Mouse (Mus musculus) liver, embryonic 13.5 days (tissue): ENCODE data around the gene Rad51c. TPM values are rescaled to one million over a fixed set of nuclear protein-coding genes. Genes with fewer than 3 reads are reported as not detected.
A peak's percentile ranks its signal among the peaks of the same experiment; 100 is the strongest.

ENCODE experiments used
- ATAC-seq: fragments of 200-750 bp; cut with Nextera tagmentation; 2 replicates; pipeline ENCODE4 v1.8.0; 2017; ENCODE audit warnings: low read depth, mild to moderate bottlenecking, moderate number of reproducible peaks, moderate library complexity
- DNase-seq: peaks from one replicate; pipeline ENCODE4 v3.0.0; 2022
- H3K27ac ChIP-seq: fragments of 300-500 bp; sonication (generic); 2 replicates; pipeline ENCODE4 v1.5.1; 2015; ENCODE audit warnings: moderate library complexity, mild to moderate bottlenecking, inconsistent platforms
- H3K27me3 ChIP-seq: fragments of 300-500 bp; sonication (generic); 2 replicates; pipeline ENCODE4 v1.6.1; 2015; ENCODE audit warnings: mild to moderate bottlenecking, inconsistent platforms
- H3K36me3 ChIP-seq: fragments of 300-500 bp; sonication (generic); 2 replicates; pipeline ENCODE4 v1.6.1; 2015; ENCODE audit warnings: mild to moderate bottlenecking, inconsistent platforms
- H3K4me1 ChIP-seq: fragments of 300-500 bp; sonication (generic); replicated peaks from 2 replicates; pipeline ENCODE4 v1.6.1; 2015; ENCODE audit warnings: inconsistent platforms
- H3K4me2 ChIP-seq: fragments of 300-500 bp; sonication (generic); 2 replicates; pipeline ENCODE4 v1.6.1; 2015; ENCODE audit warnings: inconsistent platforms, mild to moderate bottlenecking, moderate library complexity
- H3K4me3 ChIP-seq: fragments of 300-500 bp; sonication (generic); replicated peaks from 2 replicates; pipeline ENCODE4 v1.5.1; 2015; ENCODE audit warnings: mild to moderate bottlenecking, inconsistent platforms
- H3K9ac ChIP-seq: fragments of 300-500 bp; sonication (generic); 2 replicates; pipeline ENCODE4 v1.6.1; 2015; ENCODE audit warnings: mild to moderate bottlenecking, inconsistent platforms
- H3K9me3 ChIP-seq: fragments of 300-500 bp; sonication (generic); replicated peaks from 2 replicates; pipeline ENCODE4 v1.6.1; 2016; ENCODE audit warnings: inconsistent platforms
- WGBS: fragments of 180-500 bp; shearing (Covaris S2); methylation state at CpG from one replicate; pipeline ENCODE4 v1.1.7; 2015; ENCODE audit not compliant: insufficient replicate concordance; 5-methylcytosine and 5-hydroxymethylcytosine counted together
- polyA plus RNA-seq: library from polyadenylated mRNA; unstranded; fragments of >200 nt; fragmentation: Nextera tagmentation; extraction: Ambion mirVana; gene quantifications from 2 replicates; pipeline ENCODE4 v1.2.1, GENCODE M21; 2015

The Rad51c gene
- polyA plus RNA-seq, 1 experiment from 2014 or later = 5.0 TPM

- under 1% methylated on average over 94 of the region's 104 CpGs for WGBS
- peak; percentile 96 for ATAC-seq
- no peaks in the 10 kb centered on the region for H3K9me3 ChIP-seq
- peaks cover 23% of the 10 kb centered on the region for H3K4me1 ChIP-seq
- H3K36me3 ChIP-seq = no peaks in the 10 kb centered on the region
- DNase-seq = peak; percentile 68
- peak within 1 kb of the TSS; percentile 80 for H3K27ac ChIP-seq
- H3K4me2 ChIP-seq = peak within 1 kb of the TSS; percentile 95
- H3K27me3 ChIP-seq = peaks cover 47% of the 10 kb centered on the region
- H3K9ac ChIP-seq = peak within 1 kb of the TSS; percentile 92
- H3K4me3 ChIP-seq = peak within 1 kb of the TSS; percentile 86
These were observed 46.2 kb downstream of the Rad51c start, which contains the start of gene Ppm1e for GRCm38 (mm10) chr11:87358331-87359261. TSS of gene Ppm1e (minus strand) at chr11:87359023.

GRCm38 (mm10) chr11:87357317-87358300 lies 47.1 kb downstream of the Rad51c start:
- Histone ChIP-seq H3K4me3 (peak overlapping the region; percentile 86), H3K36me3 (no peaks in the 10 kb centered on the region), H3K9ac (peak overlapping the region; percentile 92), H3K27ac (peak overlapping the region; percentile 80), H3K4me2 (peak overlapping the region; percentile 95), H3K9me3 (no peaks in the 10 kb centered on the region), H3K4me1 (peaks cover 23% of the 10 kb centered on the region), H3K27me3 (peaks cover 47% of the 10 kb centered on the region)
- ATAC-seq = no peak; the same call in 1 of the 2 replicates
- WGBS = 5% methylated on average over 31 of the region's 31 CpGs
- DNase-seq = no peak

GRCm38 (mm10) chr11:87354861-87355260 lies 49.9 kb downstream of the Rad51c start:
- no peak overlapping the region for H3K27ac ChIP-seq
- H3K9ac ChIP-seq = no peak overlapping the region
- H3K4me3 ChIP-seq = no peak overlapping the region
- ATAC-seq (no peak), DNase-seq (no peak)
- WGBS = 69% methylated on average over 1 of the region's 1 CpGs
- H3K4me2 ChIP-seq = no peak overlapping the region
- H3K36me3 ChIP-seq = no peaks in the 10 kb centered on the region
- H3K9me3 ChIP-seq = no peaks in the 10 kb centered on the region
- H3K27me3 ChIP-seq = peaks cover 30% of the 10 kb centered on the region
- peaks cover 23% of the 10 kb centered on the region for H3K4me1 ChIP-seq

- peaks cover 19% of the 10 kb centered on the region for H3K27me3 ChIP-seq
- WGBS = 73% methylated on average over 7 of the region's 7 CpGs
- H3K4me1 ChIP-seq = peaks cover 16% of the 10 kb centered on the region
- H3K9me3 ChIP-seq = no peaks in the 10 kb centered on the region
- H3K36me3 ChIP-seq = no peaks in the 10 kb centered on the region
- no peak for ATAC-seq
- H3K4me2 ChIP-seq = no peak overlapping the region
- H3K27ac ChIP-seq = no peak overlapping the region
- DNase-seq = no peak
- H3K4me3 ChIP-seq = no peak overlapping the region
- no peak overlapping the region for H3K9ac ChIP-seq
These were observed 51.0 kb downstream of the Rad51c start for GRCm38 (mm10) chr11:87353646-87354170.

Other genes starting within 250 kb of the Rad51c start
- 1.8 and 2.3 TPM in 2 replicates for gene Ppm1e, start 45.9 kb downstream of the Rad51c start, polyA plus RNA-seq
- gene Tex14, start 111 bp upstream of the Rad51c start, polyA plus RNA-seq = 0.10 and 0.15 TPM in 2 replicates
- not detected in 2 replicates for gene Gm11492, start 161.7 kb upstream of the Rad51c start, polyA plus RNA-seq
- gene Sept4, start 163.9 kb upstream of the Rad51c start, polyA plus RNA-seq = 11.2 and 14.9 TPM in 2 replicates
- gene Mtmr4, start 187.2 kb upstream of the Rad51c start, polyA plus RNA-seq = 9.4 and 12.2 TPM in 2 replicates
- gene Hsf5, start 212.2 kb upstream of the Rad51c start, polyA plus RNA-seq = 0.03 TPM in 1 of 2 replicates, not detected in the other